Mouse (Mus musculus): Measurements from ENCODE around the gene Hnrnpk. TPM values are rescaled to one million over a fixed set of nuclear protein-coding genes. Genes with fewer than 3 reads are reported as not detected.
"Not testable (repeated sequence)": the region's sequence is repeated elsewhere in the genome, so short reads cannot be mapped to it uniquely, and the experiment has no call there.

Hnrnpk gene
- total RNA-seq, 1 experiment from 2014 or later = 829 TPM

- DNase-seq = no peak
Observed at GRCm38 (mm10) chr13:58388379-58388778, 14.8 kb downstream of the Hnrnpk start.

- peak; percentile 66 for DNase-seq
Observed at GRCm38 (mm10) chr13:58387948-58388347, 15.2 kb downstream of the Hnrnpk start.

DNA sequence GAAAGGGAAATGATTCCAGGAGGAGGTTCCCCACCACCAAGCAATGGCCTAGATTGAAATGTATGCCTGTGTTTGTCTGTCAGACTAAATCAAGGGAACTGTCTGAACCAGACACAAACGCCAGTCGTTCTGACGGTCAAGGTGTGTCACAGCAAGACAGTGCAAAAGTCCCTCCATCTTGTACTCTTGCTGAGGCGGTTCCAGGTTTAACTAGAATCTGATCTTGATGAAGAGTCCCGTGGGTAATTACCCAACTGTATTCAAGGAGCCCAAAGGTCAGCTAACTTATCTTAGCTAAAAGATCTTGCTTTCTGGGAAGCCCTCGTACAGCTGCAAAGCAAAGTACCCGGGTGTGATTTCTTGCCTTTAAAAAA lies 17.6 kb downstream of the Hnrnpk start:
- no peak for DNase-seq

DNA sequence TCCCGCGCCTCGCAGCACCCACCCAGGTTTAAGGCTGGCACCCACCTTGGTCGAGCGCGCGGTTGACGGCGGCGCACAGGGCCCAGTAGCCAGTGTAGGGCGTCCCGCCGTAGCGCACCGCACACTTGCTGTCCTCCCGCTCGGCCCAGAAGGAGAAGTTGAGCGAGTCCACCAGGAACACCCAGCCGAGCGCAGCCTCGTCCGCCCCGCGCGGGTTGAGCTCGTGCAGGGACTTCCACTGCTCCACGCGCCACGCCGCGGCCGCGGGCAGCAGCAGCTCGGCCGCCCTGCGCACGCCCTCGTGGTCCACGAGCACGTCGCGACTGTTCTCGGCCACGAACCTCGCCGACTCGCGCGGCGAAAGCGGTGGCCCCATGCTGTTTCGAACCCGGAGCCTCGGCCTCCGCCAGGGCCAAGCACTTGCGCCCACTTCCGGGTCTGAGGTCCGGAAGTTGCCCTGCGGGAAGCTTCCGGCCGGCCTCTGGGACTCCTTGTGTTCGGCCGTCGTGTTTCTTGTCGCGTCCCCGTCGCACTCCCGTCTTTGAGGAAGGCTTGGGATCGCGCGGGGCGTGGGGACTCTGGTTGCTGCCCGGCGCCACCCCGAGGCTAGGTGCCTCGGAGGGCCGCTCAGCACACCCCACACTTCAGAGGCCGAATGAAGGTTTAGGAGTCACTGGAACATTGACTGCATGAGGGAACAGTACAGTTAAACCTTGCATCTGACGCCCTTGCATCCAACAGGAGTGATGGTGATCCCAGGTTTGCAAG lies 18.2 kb downstream of the Hnrnpk start, which contains the start of gene 2210016F16Rik:
Gene 2210016F16Rik (minus strand): TSS at position 447 of the 768 bp plus-strand sequence.
- DNase-seq = peak; percentile 63

DNA sequence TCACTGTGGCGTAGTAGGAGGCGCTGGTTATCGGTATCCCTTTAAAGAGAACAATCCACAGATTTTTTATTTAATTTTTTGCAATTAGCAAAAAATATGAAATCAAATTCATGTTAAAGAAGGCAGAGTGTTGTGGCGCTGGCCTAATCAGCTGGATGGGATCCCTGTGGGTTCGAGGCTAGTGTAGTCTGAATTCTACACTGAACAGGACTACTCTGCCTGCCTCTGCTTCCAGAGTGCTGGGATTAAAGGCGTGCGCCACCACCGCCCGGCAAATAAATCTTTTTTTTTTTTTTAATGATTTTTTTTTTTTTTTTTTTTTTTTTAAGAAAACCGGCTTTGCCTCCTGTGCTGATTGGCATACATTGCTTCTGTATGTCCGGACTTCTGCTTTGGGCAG lies 18.8 kb downstream of the Hnrnpk start:
- no peak for DNase-seq

- no peak for DNase-seq
Observed at GRCm38 (mm10) chr13:58373153-58373470, 30.0 kb downstream of the Hnrnpk start.

DNA sequence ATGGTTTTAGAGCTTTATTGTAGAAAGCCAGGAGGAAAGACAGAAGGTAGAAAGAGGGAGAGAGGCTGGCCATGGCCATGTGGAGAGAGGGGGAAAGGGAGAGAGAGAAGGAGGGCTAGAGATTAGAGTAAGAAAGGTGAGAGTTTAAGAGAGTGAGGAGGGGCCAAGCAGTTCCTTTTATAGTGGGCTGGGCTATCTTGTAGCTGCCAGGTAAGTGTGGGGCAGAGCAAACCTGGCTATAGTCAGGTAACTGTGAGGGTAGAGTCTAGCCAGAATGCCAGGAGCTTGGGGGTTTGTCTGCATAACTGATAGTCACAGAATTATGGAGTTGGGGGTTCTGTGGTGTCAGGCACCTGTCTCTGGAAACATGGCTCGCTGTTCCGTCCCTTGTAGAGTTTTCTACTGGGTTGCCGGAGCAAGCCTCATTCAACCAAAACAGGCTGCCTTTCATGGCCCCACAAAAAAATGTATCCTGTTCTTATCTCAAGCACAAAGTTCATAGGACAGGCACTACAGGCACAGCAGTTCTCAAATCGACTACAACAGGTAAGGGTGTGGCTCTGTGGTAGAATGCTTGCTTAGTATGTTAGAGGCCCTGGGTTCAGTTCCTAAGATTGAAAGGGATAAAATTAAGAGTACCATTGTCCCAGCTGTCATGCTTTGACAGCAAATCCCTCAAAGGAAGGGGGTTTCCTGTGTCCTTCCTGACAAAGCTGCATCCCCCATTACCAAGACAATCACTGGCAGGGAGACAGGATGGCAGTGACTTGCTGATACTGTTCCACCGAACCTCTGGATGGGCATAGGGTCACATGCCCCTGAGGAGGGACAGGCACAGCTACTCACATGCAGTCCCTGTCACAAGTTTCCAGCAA lies 30.6 kb downstream of the Hnrnpk start:
- no peak for DNase-seq

DNA sequence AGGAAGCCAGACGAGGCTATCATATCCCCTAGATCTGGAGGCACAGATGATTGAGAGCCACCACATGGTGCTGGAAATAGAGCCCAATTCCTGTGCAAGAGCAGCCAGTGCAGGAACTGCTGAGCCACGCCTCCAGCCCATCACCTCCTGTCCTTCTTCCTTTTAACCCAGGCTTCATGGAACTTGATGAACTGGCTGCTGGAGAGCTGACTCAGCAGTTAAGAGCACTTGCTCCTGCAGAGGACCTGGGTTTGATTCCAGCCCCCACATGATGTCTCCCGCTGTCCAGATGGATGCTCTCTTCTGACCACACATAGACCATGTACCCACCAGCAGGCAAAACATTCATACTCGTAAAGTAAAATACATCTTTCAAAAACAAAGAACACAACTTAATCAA lies 34.3 kb downstream of the Hnrnpk start:
- no peak for DNase-seq

DNA sequence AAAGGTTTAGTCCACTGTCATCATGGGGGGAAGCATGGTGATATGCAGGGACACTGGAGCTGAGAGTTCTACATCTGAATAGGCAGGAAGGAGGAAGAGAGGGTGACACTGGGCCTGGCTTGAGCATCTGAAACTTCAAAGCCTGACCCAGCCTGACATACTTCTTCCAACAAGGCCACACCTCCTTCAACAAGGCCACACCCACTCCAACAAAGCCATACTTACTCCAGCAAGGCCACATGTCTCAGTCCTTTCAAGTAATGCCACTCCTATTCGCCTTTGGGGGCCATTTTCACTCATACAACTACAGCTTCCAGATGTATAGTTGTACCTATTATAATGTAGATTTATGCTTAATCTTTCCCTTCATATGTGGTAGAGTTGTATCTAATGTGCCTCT lies 35.5 kb downstream of the Hnrnpk start:
- DNase-seq = no peak

DNA sequence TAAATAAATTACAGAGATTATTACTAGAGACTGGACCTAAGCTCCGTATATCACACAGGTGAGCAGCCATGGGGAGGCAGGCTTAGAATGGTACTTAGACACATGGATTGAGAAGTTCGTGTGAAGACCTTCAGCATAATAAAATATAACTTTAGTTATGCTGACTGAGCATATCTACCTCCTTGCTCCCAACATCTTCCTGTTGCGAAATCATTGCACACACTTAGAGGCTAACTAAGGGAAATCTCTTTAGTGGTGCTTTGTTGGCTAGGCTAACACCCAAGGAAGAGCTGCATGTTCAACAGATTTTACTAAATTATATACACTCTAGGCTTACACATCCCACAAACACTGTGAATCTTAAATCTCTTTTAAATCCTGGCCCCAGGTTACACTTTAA lies 36.8 kb downstream of the Hnrnpk start:
- no peak for DNase-seq

DNA sequence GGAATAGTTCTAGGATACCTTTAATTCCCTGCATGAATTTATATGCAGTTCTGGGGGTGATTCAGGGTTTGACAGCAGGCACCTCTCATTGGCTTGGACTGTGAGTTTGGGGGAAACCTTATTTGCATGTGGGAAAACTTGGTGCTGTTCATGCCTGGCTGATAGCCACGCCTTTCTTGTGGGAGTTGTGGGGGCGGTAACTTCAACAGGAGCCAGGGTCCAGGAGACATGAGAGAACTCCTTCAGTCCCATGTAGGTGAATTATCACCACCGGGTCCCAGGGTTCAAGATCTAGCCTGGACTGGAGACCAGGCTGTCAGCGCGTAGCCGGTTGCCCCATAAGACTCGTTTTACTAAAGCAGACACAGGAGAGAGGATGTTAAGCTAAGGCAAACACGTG lies 38.0 kb downstream of the Hnrnpk start:
- DNase-seq = not testable (repeated sequence)

- DNase-seq = no peak
Observed at GRCm38 (mm10) chr13:58364353-58365175, 38.6 kb downstream of the Hnrnpk start.

- DNase-seq = no peak
Observed at GRCm38 (mm10) chr13:58359304-58359653, 43.9 kb downstream of the Hnrnpk start.

GRCm38 (mm10) chr13:58358629-58359303 lies 44.4 kb downstream of the Hnrnpk start, which contains the start of gene Kif27:
Kif27 (minus strand) TSS chr13:58359122.
- DNase-seq = peak; percentile 88

DNA sequence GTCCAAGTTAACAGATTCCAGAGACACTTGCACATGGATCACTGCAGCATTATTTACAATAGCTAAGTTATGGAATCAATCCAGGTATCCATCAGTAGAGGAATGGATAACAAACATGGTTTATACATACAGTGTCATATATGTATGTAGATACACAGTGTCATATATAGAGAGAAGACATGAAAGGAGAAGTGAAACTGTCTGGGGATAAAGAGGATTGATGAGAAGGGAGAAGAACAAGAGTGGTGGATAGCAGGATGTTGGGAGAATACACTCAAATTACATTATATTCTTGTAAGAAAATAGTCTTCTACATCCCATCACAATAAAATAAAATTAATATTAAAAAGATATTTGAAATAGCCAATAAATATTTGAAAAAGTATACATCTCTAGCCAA lies 50.1 kb downstream of the Hnrnpk start:
- no peak for DNase-seq

GRCm38 (mm10) chr13:58350606-58351005 lies 52.5 kb downstream of the Hnrnpk start:
- DNase-seq = no peak

- DNase-seq = no peak
Observed at GRCm38 (mm10) chr13:58344505-58344904, 58.6 kb downstream of the Hnrnpk start.

Small RNA genes within 50 kb of the gene (microRNA-seq; reads per million reads assigned to microRNA genes)
- 419 to 450 reads per million in 2 experiments for gene Mir7-1

Other genes starting within 250 kb of the Hnrnpk start
- gene Idnk, start 245.7 kb downstream of the Hnrnpk start, total RNA-seq (2021) = 45.4 and 55.2 TPM in 2 replicates
- gene Ubqln1, start 187.7 kb downstream of the Hnrnpk start, total RNA-seq (2021) = 118 and 136 TPM in 2 replicates
- gene Gkap1, start 127.6 kb downstream of the Hnrnpk start, total RNA-seq (2021) = 43.8 and 47.3 TPM in 2 replicates
- 0.88 and 1.3 TPM in 2 replicates for gene Kif27, start 44.2 kb downstream of the Hnrnpk start, total RNA-seq (2021)
- 23.3 and 27.3 TPM in 2 replicates for gene 2210016F16Rik, start 18.1 kb downstream of the Hnrnpk start, total RNA-seq (2021)
- gene Rmi1, start 1.1 kb downstream of the Hnrnpk start, total RNA-seq (2021) = 23.2 and 25.0 TPM in 2 replicates
- 0.06 TPM in 1 of 2 replicates, not detected in the other for gene Slc28a3, start 207.5 kb upstream of the Hnrnpk start, total RNA-seq (2021)